Mouse (Mus musculus) monocyte, adult 59 days (primary cell): ENCODE data around the gene Tmed5. TPM values are rescaled to one million over a fixed set of nuclear protein-coding genes. Genes with fewer than 3 reads are reported as not detected.

Source experiments
- total RNA-seq, 2 experiments: library from RNA; stranded (reverse); gene quantifications; one replicate each; pipeline ENCODE4 v1.2.4; 2023

The Tmed5 gene
- 100 to 1,000 TPM; 105 to 116 TPM for total RNA-seq

GRCm38 (mm10) chr5:108132441-108133243 is at the start of gene Tmed5, which contains the start of gene Ccdc18:
Tmed5 (minus strand) TSS chr5:108132620.
Ccdc18 (plus strand) TSS chr5:108132875.

DNA sequence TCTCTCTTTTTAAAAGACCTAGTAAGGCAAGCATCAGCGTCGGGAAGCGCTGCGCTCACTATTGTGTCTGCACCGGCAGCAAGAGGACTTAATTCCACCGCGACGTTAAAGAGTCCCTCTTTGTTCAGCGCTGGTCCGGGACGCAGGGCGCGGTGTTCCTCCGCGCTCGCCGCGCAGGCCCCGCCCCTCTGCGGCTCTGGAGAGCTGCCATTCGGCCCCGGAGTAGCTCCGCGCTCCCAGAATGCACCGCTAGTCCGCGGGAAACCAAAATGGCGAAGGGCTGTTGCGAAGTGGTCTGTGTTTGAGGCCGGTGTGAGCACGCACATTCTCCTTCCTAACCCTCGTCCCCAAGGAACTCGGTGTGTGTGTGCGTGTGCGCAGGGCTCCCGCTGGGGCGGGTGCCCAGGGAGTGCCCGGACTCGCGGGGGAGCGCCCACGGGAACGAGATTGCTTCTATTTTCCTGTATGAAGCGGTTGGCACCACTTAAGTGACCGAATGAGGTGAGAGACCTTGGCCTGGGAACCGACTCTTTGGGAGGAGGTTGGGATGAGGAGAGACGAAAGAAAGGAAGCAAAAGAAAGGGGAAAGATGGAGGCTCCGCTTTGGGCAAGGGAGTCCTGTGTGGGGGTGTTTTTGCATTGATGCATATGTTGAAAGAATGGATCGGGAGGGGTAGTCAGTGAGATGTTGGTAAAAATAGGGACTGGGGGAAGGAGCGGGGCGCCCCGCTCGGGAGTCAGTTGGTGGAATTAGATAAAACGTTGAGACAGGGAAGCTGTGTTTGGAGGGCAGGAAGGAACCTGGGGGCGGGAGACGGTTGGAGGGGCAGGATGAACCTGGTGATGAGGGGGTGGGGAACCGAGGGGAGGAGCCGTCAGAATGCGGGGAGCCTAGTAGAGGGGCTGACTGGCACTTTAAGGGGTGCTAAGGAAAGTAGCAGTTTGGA is 66.7 kb downstream of the Tmed5 start, which contains the start of gene Mtf2:
Gene Mtf2, plus strand, starts transcription at position 210 of the 947 bp plus-strand sequence.

Other genes starting within 250 kb of the Tmed5 start
- gene Rpl5, start 232.1 kb downstream of the Tmed5 start, total RNA-seq: 10 to 100 TPM; 52.9 to 63.1 TPM
- 10 to 100 TPM; 59.1 to 66.3 TPM for gene Fam69a, start 145.5 kb downstream of the Tmed5 start, total RNA-seq
- 10 to 100 TPM; 33.1 to 36.8 TPM for gene Mtf2, start 66.9 kb downstream of the Tmed5 start, total RNA-seq
- under 1 TPM; 0.39 to 0.86 TPM for gene Ccdc18, start 255 bp upstream of the Tmed5 start, total RNA-seq
- 10 to 100 TPM; 65.6 to 72.5 TPM for gene Dr1, start 136.3 kb upstream of the Tmed5 start, total RNA-seq
- gene Pigg, start 180.0 kb upstream of the Tmed5 start, total RNA-seq: 1 to 10 TPM; 2.3 to 2.9 TPM
- gene Gm42517, start 235.3 kb upstream of the Tmed5 start, total RNA-seq: not detected